Mouse (Mus musculus) T-cell, adult 66 days (primary cell): ENCODE results near the gene Nkiras2. TPM values are rescaled to one million over a fixed set of nuclear protein-coding genes. Genes with fewer than 3 reads are reported as not detected.

Experiments
- total RNA-seq, 2 experiments: library from RNA; stranded (reverse); gene quantifications; 3 replicates in 1 of 2; 4 replicates in 1 of 2; pipeline ENCODE4 v1.2.4; 2023

The Nkiras2 gene
- 10 to 100 TPM; 18.6 to 23.3 TPM for total RNA-seq

DNA sequence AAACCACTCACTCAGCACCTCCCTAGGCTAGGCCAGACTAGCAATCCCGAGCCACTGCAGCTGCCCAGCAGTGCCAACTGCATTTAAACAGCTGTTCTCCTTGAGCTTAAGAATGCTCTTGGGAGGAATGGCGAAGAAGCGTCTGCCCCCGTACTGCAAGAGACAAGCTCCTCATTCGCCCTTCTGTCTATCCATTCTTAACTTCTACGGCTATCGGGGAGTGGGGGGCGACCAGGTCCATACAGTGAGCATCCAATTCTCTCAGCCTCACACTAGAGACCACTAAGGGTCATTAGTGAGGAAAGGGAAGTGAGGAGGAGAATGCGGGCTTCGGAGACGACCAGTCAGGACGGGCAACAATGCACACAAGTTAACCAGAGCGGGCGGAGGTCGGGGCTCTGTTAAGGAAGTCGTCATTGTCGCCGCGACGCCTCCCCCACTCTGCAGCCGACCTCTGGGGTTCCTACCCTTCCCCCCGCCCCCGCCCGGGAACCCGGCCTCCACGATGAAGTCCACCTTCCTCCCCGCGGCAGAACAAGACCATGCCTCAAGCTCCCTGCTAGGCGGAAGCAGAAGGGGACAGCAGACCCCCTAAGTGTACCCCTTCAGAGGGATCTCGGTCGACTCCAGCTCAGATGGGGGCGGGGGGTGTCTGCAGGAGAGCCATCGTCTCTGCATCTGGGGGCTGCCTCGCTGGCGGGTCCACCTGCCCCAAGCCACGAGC is at the start of gene Nkiras2:
Gene Nkiras2, plus strand, starts transcription at position 484 of the 724 bp plus-strand sequence.

GRCm38 (mm10) chr11:100574708-100575483 is 44.1 kb upstream of the Nkiras2 start, which contains the start of gene Cnp:
Cnp (plus strand) TSS chr11:100574904.

GRCm38 (mm10) chr11:100619982-100620381 is 938 bp downstream of the Nkiras2 start, which contains the start of gene Dnajc7:
Dnajc7 (minus strand) TSS chr11:100620168.

Other genes with a start within 250 kb of the Nkiras2 start
- gene Jup, start 221.5 kb upstream of the Nkiras2 start, total RNA-seq = 10 to 100 TPM in 1 of 2 experiments, 1 to 10 TPM in 1; 8.0 to 10.7 TPM
- under 1 TPM; 0.50 to 0.73 TPM for gene P3h4, start 204.4 kb upstream of the Nkiras2 start, total RNA-seq
- gene Fkbp10, start 203.5 kb upstream of the Nkiras2 start, total RNA-seq = not detected
- gene Nt5c3b, start 177.4 kb upstream of the Nkiras2 start, total RNA-seq = 100 to 1,000 TPM; 119 to 122 TPM
- 1 to 10 TPM; 2.2 to 2.5 TPM for gene Klhl10, start 177.3 kb upstream of the Nkiras2 start, total RNA-seq
- gene Klhl11, start 146.5 kb upstream of the Nkiras2 start, total RNA-seq = 10 to 100 TPM; 22.5 to 35.4 TPM
- gene Acly, start 91.2 kb upstream of the Nkiras2 start, total RNA-seq = 100 to 1,000 TPM; 146 to 160 TPM
- gene Ttc25, start 73.6 kb upstream of the Nkiras2 start, total RNA-seq = not detected
- gene Cnp, start 44.3 kb upstream of the Nkiras2 start, total RNA-seq = 100 to 1,000 TPM; 124 to 136 TPM
- gene Dnajc7, start 924 bp downstream of the Nkiras2 start, total RNA-seq = 100 to 1,000 TPM; 398 to 430 TPM
- gene Zfp385c, start 73.2 kb downstream of the Nkiras2 start, total RNA-seq = not detected
- 10 to 100 TPM; 12.2 to 15.1 TPM for gene Dhx58, start 85.0 kb downstream of the Nkiras2 start, total RNA-seq
- gene Kat2a, start 93.2 kb downstream of the Nkiras2 start, total RNA-seq = 10 to 100 TPM; 44.5 to 49.7 TPM
- gene Hspb9, start 94.6 kb downstream of the Nkiras2 start, total RNA-seq = not detected
- 100 to 1,000 TPM; 121 to 133 TPM for gene Rab5c, start 119.0 kb downstream of the Nkiras2 start, total RNA-seq
- under 1 TPM; 0.23 to 0.24 TPM for gene Kcnh4, start 140.7 kb downstream of the Nkiras2 start, total RNA-seq
- not detected for gene Hcrt, start 143.7 kb downstream of the Nkiras2 start, total RNA-seq
- 1 to 10 TPM; 6.3 to 6.5 TPM for gene Ghdc, start 151.7 kb downstream of the Nkiras2 start, total RNA-seq
- gene Stat5b, start 231.5 kb downstream of the Nkiras2 start, total RNA-seq = 100 to 1,000 TPM; 129 to 142 TPM
- 10 to 100 TPM; 84.3 to 91.3 TPM for gene Stat5a, start 240.1 kb downstream of the Nkiras2 start, total RNA-seq